Mouse (Mus musculus) monocyte, adult 5-6 weeks (primary cell): Measurements from ENCODE around the gene Cth. TPM values are rescaled to one million over a fixed set of nuclear protein-coding genes. Genes with fewer than 3 reads are reported as not detected.

Source experiments
- ATAC-seq: fragments of 153-309, 156-312 bp; replicated peaks from 2 replicates; pipeline ENCODE4 v1.8.0; 2017; ENCODE audit warnings: mild to moderate bottlenecking; ENCODE audit not compliant: low TSS enrichment, insufficient number of reproducible peaks, severe bottlenecking, poor library complexity, low FRiP score
- total RNA-seq: library from RNA; stranded (forward); fragments of 200-1000, 200-491, 200-594 nt; gene quantifications from 3 replicates; pipeline ENCODE4 v1.2.3, GENCODE M21; 2017

The Cth gene
- total RNA-seq, 1 experiment from 2014 or later = not detected

DNA sequence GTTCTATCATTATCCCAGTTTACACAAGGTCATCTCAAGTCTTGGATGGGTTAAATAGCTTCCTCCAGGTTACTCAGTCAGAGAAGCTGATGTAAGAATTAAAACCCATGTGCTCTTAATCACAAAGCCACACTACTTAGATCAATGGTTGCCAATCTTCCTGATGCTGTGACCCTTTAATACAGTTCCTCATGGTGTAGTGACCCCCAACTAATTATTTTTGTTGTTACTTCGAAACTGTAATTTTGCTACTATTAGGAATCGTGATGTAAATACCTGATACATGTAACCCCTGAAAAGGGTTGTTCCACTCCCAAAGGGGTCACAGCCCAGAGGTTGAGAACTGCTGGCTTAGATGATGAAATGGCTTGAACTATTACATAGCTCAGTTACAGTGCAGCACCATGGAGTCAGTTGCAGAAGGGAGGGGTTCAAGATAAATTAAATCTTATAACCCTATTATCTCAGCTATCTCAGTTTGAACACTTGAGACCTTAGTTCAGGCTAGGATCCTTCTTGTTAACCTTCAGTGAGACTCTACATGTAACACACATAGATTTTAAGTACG lies 1.5 kb downstream of the Cth start:
- ATAC-seq = no peak

DNA sequence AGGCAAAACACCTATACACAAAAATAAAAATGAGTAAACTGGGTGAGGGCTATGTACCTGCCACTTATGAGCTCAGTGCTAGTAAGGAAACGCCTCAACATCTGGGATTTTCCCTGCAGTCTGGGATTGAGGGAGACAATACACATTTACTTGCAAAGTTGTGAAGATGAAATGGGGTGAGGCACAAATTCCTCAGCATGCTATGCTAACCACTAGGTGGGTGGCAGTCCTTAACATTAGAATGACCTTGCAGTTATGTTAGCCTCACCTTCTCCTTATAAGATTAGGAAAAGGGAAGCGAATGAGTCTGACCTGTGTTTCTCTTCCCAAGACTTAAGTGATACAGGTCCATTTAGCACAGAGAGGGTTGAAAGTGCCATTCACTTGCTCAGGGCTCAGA lies 3.5 kb downstream of the Cth start:
- no peak for ATAC-seq

DNA sequence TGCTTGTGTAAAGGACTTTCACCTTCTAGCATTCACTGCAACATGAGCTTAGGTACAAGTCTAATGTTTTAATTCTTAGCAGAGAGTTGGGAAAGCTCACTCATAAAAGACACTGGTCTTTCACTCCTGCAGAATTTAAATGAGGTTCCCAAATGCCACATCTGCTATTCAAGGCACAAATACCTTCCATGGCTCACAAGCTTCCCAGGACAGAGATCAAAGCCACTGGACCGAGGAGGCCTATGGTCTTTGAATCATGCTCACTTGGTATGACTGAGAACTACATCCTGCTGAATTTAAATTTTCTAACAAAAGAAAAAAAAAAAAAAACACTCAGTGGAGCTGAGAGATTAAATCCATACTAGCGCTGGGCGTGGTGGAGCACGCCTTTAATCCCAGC lies 8.5 kb downstream of the Cth start:
- no peak for ATAC-seq

DNA sequence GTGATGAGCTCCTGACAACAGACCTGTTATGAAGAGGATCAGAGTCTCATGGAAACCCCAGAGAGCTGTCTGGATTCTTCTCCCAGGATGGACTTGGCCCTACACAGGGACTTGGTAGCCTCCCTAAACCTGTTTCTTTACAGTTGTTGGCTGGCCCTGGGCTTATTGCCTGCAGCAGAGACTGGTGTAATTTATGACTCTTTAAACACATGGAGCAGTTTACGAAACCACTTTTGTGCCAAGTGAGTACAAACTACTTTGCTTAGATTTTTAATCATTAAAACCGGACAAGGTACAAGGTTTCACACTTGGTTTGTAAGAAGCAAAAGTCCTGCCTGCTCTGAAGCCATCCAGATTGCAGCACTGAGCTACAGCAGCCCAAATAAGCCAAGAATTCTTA lies 12.7 kb downstream of the Cth start:
- no peak for ATAC-seq

DNA sequence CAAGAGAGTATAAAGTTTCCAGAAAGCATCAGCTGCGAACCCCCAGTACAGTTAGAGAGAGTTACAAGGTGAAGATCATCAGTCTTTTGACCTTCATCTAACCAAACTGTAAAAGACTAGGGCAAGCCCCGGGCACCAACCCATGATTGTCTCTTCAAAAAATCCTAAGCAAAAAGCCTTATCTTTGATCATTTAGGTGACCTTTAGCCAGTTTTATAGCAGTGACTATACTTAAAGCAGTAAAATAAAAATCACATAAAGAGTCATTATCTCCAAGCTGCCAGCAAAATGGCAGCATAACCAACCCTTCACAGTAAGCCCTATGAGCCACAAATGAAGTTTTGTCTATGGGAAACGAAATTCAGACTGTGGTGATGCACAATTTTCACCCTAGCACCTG lies 14.6 kb downstream of the Cth start:
- ATAC-seq = no peak

DNA sequence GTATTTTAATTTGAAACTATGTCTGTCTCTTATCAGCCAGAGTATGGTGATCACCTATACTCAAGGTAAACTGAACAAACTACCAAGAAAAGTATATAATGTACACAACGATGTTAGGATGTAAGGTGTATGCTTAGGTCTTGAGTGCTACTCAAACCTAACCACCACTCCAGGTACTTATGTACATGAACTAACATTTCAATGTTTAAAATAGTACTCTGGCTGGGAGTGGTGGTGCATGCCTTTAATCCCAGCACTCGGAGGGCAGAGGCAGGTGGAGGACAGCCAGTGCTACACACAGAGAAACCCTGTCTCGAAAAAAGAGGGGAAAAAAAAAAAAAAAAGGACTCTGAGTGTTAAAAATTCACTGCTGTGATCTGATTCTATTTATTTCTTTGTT lies 16.7 kb downstream of the Cth start:
- ATAC-seq = no peak

DNA sequence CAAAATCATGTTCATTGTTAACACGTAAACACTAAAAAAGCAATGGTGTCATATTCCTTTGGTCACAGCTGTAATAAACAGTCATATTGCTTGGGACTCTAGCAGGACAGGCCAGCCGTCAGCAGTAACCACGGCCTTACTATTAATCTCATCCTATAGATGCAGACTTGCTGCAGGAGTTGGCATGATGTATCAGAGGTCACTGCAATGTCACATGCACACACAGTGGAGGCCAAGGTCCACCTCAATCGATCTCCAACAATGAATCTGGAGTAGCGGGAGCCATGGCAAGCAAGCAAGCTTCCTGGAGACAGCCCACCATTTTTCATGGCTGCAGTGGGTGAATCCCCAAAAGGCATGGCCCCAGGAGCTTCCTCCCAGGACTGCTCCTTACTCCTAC lies 23.2 kb downstream of the Cth start:
- ATAC-seq = no peak

DNA sequence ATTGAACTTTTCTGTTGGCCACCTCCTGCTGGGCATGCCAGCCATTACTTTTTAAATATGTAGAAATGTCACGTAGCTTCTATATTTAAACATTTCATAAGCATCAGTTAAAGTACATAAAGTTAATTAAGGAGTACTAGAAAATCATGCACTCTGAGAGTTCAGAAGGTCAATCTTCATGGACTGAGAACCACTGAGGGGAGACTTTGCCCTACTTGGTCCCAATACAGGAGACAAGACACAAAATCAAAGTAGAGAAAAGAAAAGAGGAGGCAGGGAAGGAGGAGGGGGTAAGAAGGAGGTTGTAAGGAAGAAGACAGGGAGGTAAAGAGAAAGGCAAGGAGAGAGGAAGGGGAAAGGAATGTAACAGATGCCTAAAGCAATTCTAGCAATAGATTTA lies 24.9 kb downstream of the Cth start:
- ATAC-seq = no peak

DNA sequence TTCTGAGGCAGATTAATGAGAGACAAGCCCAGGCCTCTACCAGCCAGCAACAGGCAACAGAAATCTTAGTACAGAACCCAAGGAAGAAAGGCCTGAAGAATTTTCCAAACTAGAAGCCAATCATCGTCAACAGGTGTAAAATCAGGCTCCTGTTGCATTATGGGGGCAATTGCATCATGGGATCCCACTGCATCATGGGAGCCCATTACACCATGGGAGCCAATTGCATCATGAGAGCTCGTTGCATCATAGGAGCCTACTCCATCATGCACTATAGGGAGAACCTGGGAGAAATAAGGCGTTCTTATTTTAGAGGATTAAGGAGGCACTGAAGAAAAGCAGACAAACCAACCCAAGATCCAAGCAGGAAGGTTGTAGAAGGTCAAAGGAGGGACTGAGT lies 27.2 kb downstream of the Cth start:
- no peak for ATAC-seq

DNA sequence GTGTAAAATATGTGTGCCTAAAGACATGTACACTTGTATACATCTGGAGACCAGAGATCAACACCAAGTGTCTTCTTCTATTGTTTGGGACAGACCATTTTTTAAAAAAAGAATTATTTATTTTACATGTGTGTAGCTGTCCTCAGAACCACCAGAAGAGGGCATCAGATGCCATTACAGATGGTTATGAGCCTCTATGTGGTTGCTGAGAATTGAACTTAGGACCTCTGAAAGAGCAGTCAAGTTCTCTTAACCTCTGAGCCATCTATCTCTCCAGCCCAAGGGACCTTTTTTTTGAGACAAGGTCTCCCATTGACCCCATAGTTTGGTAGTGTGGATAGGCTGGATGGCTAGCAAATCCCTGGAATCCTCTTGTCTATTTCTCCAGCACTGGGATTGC lies 33.1 kb downstream of the Cth start:
- ATAC-seq = no peak

DNA sequence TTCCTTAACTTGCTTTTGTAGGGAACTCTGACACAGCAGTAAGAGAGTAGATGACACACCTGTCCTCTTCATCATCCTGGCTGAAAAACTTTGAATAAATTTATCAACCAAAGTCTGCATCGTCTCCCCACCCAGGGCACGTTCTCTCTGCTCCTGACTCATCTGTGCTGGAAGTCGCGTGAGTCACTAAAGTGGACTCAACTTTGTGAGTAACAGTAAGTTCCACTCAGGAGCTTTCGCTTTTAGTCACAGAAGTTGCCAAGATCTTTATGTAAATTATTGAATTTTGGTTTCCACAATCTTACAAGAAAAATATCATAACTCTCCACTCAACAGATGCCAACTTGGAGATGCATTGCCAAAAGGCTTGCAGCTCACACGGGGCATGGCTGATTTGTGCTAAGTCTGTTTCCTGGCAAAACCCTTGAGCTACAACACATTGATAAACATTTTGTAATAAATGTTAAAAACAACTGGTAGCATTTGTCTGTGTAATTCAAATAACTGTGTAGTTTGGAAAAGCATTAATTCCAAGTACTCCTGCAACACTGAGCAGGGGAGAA lies 40.7 kb downstream of the Cth start:
- ATAC-seq = no peak

DNA sequence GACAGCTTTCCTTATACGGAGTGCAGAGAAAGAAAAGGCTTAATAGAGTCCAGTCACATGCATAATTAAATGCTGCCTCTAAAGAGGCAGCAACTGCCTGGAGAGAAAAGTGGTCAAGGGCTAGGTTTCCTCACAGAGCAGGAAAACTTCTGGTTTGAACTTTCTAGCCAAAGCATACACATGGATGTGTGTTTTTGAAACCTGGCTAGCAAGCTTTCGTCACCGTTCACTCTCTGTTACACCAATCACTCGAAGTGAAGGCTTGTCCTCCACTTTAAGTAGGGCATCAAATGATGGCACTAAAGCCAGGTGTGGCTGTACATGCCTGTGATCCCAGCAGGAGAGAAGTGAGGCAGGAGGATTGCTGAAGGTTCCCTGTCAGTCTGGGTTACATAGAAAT lies 41.8 kb downstream of the Cth start:
- no peak for ATAC-seq

DNA sequence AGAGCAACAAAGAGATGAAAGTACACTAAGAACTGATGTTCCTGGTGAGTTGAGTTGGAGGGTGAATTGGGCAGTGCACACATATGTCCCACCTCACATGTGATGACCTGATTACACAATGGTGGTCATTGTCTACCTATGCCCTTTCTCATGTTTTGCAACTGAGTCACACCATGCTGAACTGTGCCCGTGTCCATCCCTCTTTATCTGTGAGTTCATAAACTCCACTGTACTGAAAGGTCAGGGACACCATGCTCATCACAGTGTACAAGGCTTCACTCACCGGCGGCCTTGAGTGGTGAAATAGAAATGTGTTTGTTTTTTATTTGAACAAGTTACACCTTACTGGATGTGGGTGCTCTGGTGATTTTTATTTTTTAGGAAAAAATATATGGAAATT lies 42.9 kb downstream of the Cth start:
- ATAC-seq = no peak

DNA sequence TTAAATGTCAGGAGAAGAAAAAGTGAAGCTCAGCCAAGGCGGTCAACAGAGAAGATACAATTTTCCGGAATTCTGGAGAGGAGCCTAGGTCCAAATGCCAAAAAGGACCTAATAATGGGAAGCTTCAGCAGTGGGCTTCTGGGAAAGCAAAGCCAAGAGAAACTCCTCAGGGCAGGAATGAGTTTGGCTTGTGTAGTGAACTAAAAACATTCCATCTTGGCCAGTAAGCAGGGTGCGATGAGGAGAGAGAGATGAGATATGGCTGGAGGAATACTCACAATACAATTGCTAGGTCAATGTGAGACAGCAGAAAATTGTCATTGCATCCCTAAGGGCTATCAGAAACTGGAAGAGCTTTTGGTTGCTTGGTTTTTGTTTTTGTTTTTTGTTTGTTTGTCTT lies 43.9 kb downstream of the Cth start:
- no peak for ATAC-seq

DNA sequence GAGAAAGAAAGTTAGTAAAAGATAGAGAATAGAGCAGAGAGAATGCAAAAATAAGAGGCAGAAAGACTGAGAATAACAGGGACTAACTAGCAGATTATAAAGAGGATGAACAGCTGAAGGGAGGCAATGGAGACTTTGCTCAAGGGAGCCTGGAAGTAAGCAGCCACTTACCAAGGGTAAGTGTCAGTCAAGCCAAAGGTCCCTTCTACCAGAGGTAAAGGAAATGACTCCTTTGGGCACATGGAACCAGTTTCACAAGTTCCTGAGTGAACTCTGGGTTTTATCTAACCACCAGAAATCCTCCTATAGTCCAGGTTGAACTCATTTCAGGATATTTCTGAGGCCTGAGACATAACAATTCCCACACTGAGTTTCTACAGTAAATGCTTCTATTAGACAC lies 47.0 kb downstream of the Cth start:
- no peak for ATAC-seq

DNA sequence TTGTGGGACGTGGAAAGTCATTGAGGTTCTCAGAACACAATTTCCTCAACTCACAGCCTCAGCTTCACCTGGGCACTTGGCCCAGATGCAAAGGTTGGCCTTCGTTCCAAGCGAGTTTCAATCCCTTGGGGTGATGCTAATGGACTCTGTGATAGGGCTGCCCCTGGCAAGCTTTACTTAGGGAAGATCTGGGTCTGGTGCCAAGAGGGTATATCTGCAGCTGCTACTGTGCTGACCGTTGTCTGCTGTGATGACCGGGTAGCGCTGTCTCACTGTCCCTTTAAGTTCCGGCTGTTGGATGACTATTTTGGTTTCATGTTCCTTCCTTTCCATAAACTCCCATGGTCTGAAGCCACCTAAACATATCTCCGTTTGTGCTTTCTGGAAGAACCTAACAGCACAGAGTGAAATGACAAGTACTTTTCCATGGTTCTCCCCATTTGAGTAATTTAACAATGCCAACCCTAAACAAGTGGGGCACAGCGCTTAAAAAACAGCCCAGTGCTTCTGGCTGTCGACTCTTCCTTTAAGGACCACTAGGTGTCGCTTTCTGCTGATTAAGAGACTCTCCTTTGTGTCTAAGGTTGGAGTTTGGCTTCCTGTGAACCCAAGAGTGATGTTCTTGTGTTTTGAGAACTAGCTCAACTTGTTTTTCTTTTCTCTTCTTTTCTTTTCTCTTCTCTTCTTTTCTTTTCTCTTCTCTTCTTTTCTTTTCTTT lies 48.3 kb downstream of the Cth start:
- ATAC-seq = no peak

DNA sequence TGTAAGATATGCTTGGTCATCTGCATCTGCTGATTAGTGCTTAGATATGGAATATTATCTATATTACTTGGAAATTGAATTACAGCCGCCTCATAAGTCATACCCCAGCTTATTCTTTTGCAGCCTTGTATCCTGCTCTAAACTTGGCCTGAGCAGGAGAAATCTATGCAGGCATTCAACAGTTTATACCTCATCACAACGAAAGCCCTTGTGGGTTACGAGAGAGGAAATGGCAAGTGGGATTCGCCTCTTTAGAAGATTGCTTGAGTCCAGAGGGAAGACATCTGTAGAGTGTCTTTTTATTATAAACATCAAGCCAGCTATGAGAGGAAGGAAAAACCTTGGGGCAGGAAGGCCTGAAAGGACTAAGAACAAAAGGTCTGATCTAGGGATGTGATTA lies 52.0 kb downstream of the Cth start:
- ATAC-seq = no peak

DNA sequence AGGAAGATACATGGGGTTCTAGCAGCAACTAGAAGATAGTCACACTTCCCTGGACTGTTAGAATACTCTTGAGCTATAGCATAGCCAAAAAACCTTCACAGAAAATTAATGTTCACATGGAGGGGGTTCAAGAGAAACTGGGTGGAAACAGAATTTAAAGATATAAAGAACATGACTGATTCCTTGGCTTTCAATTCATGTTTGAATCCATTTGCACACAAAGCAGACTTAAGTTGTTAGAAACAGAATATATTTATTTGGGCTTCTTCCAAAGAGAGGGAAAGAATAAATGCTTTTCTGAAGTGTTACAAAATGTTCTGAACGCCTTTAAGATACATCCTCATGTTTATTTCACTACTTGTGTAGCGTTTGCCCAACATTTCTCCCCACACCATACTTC lies 57.0 kb downstream of the Cth start:
- ATAC-seq = no peak

DNA sequence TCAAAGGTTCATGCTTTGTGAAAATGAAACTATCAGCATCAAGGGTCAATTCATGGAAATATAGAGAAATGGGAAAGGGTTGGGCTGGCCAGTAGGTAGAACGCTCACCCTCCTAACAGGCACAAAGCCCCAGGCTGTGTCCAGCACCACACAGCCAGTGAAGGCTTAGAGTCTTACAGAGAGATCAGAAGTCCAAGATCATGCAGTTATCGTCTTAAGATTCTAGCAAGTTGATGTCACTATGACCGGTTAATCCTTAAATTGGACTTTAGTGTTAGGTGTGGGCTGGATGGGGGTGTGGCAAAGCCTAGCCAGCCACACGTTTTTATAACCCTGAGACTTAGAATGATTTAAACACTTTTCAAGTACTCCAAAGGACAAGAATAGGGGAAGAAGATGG lies 58.6 kb downstream of the Cth start:
- ATAC-seq = no peak

DNA sequence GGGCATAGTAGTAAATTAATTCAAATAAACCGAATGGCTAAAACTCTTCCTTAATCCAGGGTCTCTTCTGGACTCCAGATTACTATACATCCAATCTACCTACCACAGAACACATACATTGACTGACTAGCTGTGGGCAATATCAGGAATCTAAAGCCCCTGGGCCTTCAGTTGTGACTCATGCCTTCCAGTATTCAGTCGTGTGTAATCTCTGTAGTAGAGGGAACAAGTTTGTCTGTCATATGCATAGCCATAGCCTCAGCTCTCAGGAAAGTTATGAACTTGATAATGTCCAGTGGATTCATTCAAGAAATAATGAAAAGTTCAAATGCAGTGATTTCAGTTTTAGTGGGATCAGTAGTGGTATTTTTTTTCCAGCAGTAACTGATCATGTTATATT lies 59.0 kb downstream of the Cth start:
- ATAC-seq = no peak

DNA sequence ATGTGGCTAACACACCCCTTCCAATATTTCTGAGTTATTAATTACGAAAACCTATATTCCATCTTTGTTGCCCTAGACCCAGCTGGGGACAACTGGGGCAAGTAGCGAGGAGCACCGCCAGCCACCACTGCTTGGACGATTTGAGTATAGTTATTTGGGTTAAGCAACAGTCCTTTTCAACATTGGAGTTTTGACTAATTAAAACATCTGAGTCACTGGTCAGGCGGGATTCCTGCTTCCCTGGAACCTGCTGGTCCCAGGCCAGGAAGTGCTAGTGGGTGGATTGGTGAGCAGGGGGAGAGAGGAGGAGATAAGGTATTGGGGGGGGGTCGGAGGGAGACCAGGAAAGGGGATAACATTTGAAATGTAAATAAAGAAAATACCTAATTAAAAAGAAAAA lies 59.4 kb downstream of the Cth start:
- ATAC-seq = no peak
